Mouse (Mus musculus) hindbrain, embryonic 12.5 days (tissue): ENCODE measurements around the gene Actrt2. TPM values are rescaled to one million over a fixed set of nuclear protein-coding genes. Genes with fewer than 3 reads are reported as not detected.

Source experiments
- ATAC-seq: fragments of 200-750 bp; cut with Nextera tagmentation; 2 replicates; pipeline ENCODE4 v1.8.0; 2017; ENCODE audit warnings: moderate TSS enrichment; ENCODE audit not compliant: low FRiP score
- H3K27ac ChIP-seq: fragments of 300-500 bp; sonication (generic); 2 replicates; pipeline ENCODE4 v1.5.1; 2016; ENCODE audit warnings: mild to moderate bottlenecking
- H3K27me3 ChIP-seq: fragments of 300-500 bp; sonication (generic); 2 replicates; pipeline ENCODE4 v1.6.1; 2016; ENCODE audit warnings: mild to moderate bottlenecking
- H3K36me3 ChIP-seq: fragments of 300-500 bp; sonication (generic); 2 replicates; pipeline ENCODE4 v1.6.1; 2016; ENCODE audit warnings: mild to moderate bottlenecking
- H3K4me1 ChIP-seq: fragments of 300-500 bp; sonication (generic); 2 replicates; pipeline ENCODE4 v1.6.1; 2016
- H3K4me2 ChIP-seq: fragments of 300-500 bp; sonication (generic); replicated peaks from 2 replicates; pipeline ENCODE4 v1.6.1; 2016; ENCODE audit warnings: mild to moderate bottlenecking
- H3K4me3 ChIP-seq: fragments of 300-500 bp; sonication (generic); 2 replicates; pipeline ENCODE4 v1.5.1; 2016; ENCODE audit warnings: mild to moderate bottlenecking
- H3K9ac ChIP-seq: fragments of 300-500 bp; sonication (generic); 2 replicates; pipeline ENCODE4 v1.6.1; 2016; ENCODE audit warnings: mild to moderate bottlenecking, moderate library complexity
- H3K9me3 ChIP-seq: fragments of 300-500 bp; sonication (generic); replicated peaks from 2 replicates; pipeline ENCODE4 v1.6.1; 2016; ENCODE audit warnings: mild to moderate bottlenecking
- WGBS: fragments of 180-500 bp; shearing (Covaris S2); methylation state at CpG from one replicate; pipeline ENCODE4 v1.1.7; 2016; 5-methylcytosine and 5-hydroxymethylcytosine counted together
- polyA plus RNA-seq: library from polyadenylated mRNA; unstranded; fragments of >200 nt; fragmentation: Nextera tagmentation; extraction: Ambion mirVana; gene quantifications from 2 replicates; pipeline ENCODE4 v1.2.1, GENCODE M21; 2016

Gene Actrt2
- polyA plus RNA-seq, 1 experiment from 2014 or later, result not detected

GRCm38 (mm10) chr4:154649083-154649747 is 18.5 kb downstream of the Actrt2 start:
- H3K27me3 ChIP-seq, result peaks cover 46% of the 10 kb centered on the region
- 83% methylated on average over 19 of the region's 19 CpGs for WGBS
- ATAC-seq, result no peak

GRCm38 (mm10) chr4:154642496-154642895 is 25.2 kb downstream of the Actrt2 start:
- Histone ChIP-seq H3K4me3 (no peak overlapping the region), H3K36me3 (no peaks in the 10 kb centered on the region), H3K27ac (no peak overlapping the region), H3K9ac (no peak overlapping the region), H3K4me2 (no peak overlapping the region), H3K9me3 (0 out of 2 replicates have a peak, but pooled peaks cover 5% of the 10 kb centered on the region), H3K4me1 (peaks cover 25% of the 10 kb centered on the region), H3K27me3 (peaks cover 89% of the 10 kb centered on the region)
- WGBS, result 2% methylated on average over 6 of the region's 6 CpGs
- ATAC-seq, result no peak

More at GRCm38 (mm10) chr4:154649083-154649747, 18.5 kb downstream of the Actrt2 start:
- Histone ChIP-seq H3K36me3 (no peaks in the 10 kb centered on the region), H3K27ac (no peak overlapping the region), H3K4me1 (peaks cover 7% of the 10 kb centered on the region), H3K4me3 (no peak overlapping the region), H3K9me3 (0 out of 2 replicates have a peak, but pooled peaks cover 5% of the 10 kb centered on the region), H3K4me2 (no peak overlapping the region), H3K9ac (no peak overlapping the region)

- no peaks in the 10 kb centered on the region for H3K36me3 ChIP-seq
- 1% methylated on average over 32 of the region's 32 CpGs for WGBS
- no peak overlapping the region for H3K27ac ChIP-seq
- 0 out of 2 replicates have a peak, but pooled peaks cover 5% of the 10 kb centered on the region for H3K9me3 ChIP-seq
- peaks cover 95% of the 10 kb centered on the region for H3K27me3 ChIP-seq
- no peak overlapping the region for H3K9ac ChIP-seq
- peak overlapping the region; percentile 32 for H3K4me2 ChIP-seq
- peaks cover 34% of the 10 kb centered on the region for H3K4me1 ChIP-seq
- peak overlapping the region; percentile 11 for H3K4me3 ChIP-seq
- no peak for ATAC-seq
These were observed 26.2 kb downstream of the Actrt2 start for GRCm38 (mm10) chr4:154641296-154642110.

GRCm38 (mm10) chr4:154640443-154641295 is 27.0 kb downstream of the Actrt2 start:
- 3% methylated on average over 20 of the region's 20 CpGs for WGBS
- no peak for ATAC-seq
- no peak overlapping the region for H3K27ac ChIP-seq
- no peaks in the 10 kb centered on the region for H3K36me3 ChIP-seq
- 0 out of 2 replicates have a peak, but pooled peaks cover 5% of the 10 kb centered on the region for H3K9me3 ChIP-seq
- no peak overlapping the region for H3K9ac ChIP-seq
- peaks cover 94% of the 10 kb centered on the region for H3K27me3 ChIP-seq
- peak overlapping the region; percentile 11; the same call in 1 of the 2 replicates for H3K4me3 ChIP-seq
- peaks cover 38% of the 10 kb centered on the region for H3K4me1 ChIP-seq
- peak overlapping the region; percentile 75; the same call in 1 of the 2 replicates for H3K4me2 ChIP-seq

- Histone ChIP-seq H3K9me3 (no peaks in the 10 kb centered on the region), H3K9ac (no peak overlapping the region), H3K36me3 (no peaks in the 10 kb centered on the region), H3K27me3 (peaks cover 96% of the 10 kb centered on the region), H3K4me3 (no peak overlapping the region), H3K4me1 (peaks cover 46% of the 10 kb centered on the region), H3K4me2 (peak overlapping the region; percentile 75), H3K27ac (no peak overlapping the region)
- 4% methylated on average over 13 of the region's 13 CpGs for WGBS
- no peak for ATAC-seq
These were observed 27.9 kb downstream of the Actrt2 start for GRCm38 (mm10) chr4:154639591-154640442.

- under 1% methylated on average over 7 of the region's 7 CpGs for WGBS
- no peaks in the 10 kb centered on the region for H3K36me3 ChIP-seq
- peak overlapping the region; percentile 72; the same call in 1 of the 2 replicates for H3K9ac ChIP-seq
- H3K9me3 ChIP-seq, result no peaks in the 10 kb centered on the region
- H3K27ac ChIP-seq, result no peak overlapping the region
- peak overlapping the region; percentile 50; the same call in 1 of the 2 replicates for H3K4me3 ChIP-seq
- no peak for ATAC-seq
- peaks cover 97% of the 10 kb centered on the region for H3K27me3 ChIP-seq
- H3K4me2 ChIP-seq, result peak overlapping the region; percentile 75
- peaks cover 53% of the 10 kb centered on the region for H3K4me1 ChIP-seq
These were observed 28.5 kb downstream of the Actrt2 start for GRCm38 (mm10) chr4:154639126-154639525.

- no peaks in the 10 kb centered on the region for H3K9me3 ChIP-seq
- peak overlapping the region; percentile 72 for H3K9ac ChIP-seq
- no peaks in the 10 kb centered on the region for H3K36me3 ChIP-seq
- H3K4me2 ChIP-seq, result peak overlapping the region; percentile 75
- no peak for ATAC-seq
- H3K4me3 ChIP-seq, result peak overlapping the region; percentile 50
- peaks cover 55% of the 10 kb centered on the region for H3K4me1 ChIP-seq
- H3K27ac ChIP-seq, result peak overlapping the region; percentile 72
- H3K27me3 ChIP-seq, result peaks cover 97% of the 10 kb centered on the region
- WGBS, result 5% methylated on average over 15 of the region's 15 CpGs
These were observed 29.3 kb downstream of the Actrt2 start for GRCm38 (mm10) chr4:154638320-154638886.

GRCm38 (mm10) chr4:154637468-154638319 is 30.0 kb downstream of the Actrt2 start:
- Histone ChIP-seq H3K27me3 (peaks cover 97% of the 10 kb centered on the region), H3K4me3 (peak overlapping the region; percentile 50), H3K9me3 (no peaks in the 10 kb centered on the region), H3K36me3 (no peaks in the 10 kb centered on the region), H3K4me2 (peak overlapping the region; percentile 75), H3K9ac (peak overlapping the region; percentile 72), H3K4me1 (peaks cover 62% of the 10 kb centered on the region), H3K27ac (peak overlapping the region; percentile 88)
- ATAC-seq, result no peak
- WGBS, result 1% methylated on average over 37 of the region's 73 CpGs

- peak; percentile 33 for ATAC-seq
- WGBS, result under 1% methylated on average over 47 of the region's 47 CpGs
- H3K27ac ChIP-seq, result peak within 1 kb of the TSS; percentile 88
- no peaks in the 10 kb centered on the region for H3K9me3 ChIP-seq
- peaks cover 97% of the 10 kb centered on the region for H3K27me3 ChIP-seq
- H3K36me3 ChIP-seq, result no peaks in the 10 kb centered on the region
- H3K9ac ChIP-seq, result peak within 1 kb of the TSS; percentile 72
- H3K4me2 ChIP-seq, result peak within 1 kb of the TSS; percentile 75
- H3K4me3 ChIP-seq, result peak within 1 kb of the TSS; percentile 50
- H3K4me1 ChIP-seq, result peaks cover 61% of the 10 kb centered on the region
These were observed 30.9 kb downstream of the Actrt2 start, which contains the start of gene Prdm16 for GRCm38 (mm10) chr4:154636721-154637311. Prdm16 (minus strand) TSS chr4:154636873.

GRCm38 (mm10) chr4:154636053-154636433 is 31.6 kb downstream of the Actrt2 start:
- peak overlapping the region; percentile 75 for H3K4me2 ChIP-seq
- peak overlapping the region; percentile 88 for H3K27ac ChIP-seq
- peaks cover 97% of the 10 kb centered on the region for H3K27me3 ChIP-seq
- no peaks in the 10 kb centered on the region for H3K9me3 ChIP-seq
- ATAC-seq, result peak; percentile 81
- peak overlapping the region; percentile 50 for H3K4me3 ChIP-seq
- WGBS, result 0% methylated on average over 21 of the region's 30 CpGs
- H3K4me1 ChIP-seq, result peaks cover 60% of the 10 kb centered on the region
- H3K9ac ChIP-seq, result peak overlapping the region; percentile 72
- no peaks in the 10 kb centered on the region for H3K36me3 ChIP-seq
